Mouse (Mus musculus) urinary bladder, postnatal 4 days (tissue): ENCODE measurements at regions not wholly inside any gene's neighbourhood (a gene's known extent, or its start where the extent isn't known, plus 50 kb on each side); places are given as distances from the start of the nearest gene placed in this dataset.

ENCODE experiments used
- DNase-seq, 2 experiments: peaks; one replicate each; pipeline ENCODE4 v3.0.0; 2021 to 2022; ENCODE audit warnings: low spot score in 2 of 2

- DNase-seq, result no peak
Observed at GRCm38 (mm10) chr14:120102010-120102748, 59.9 kb upstream of the Oxgr1 start.

GRCm38 (mm10) chr14:120102749-120103142 is 60.5 kb upstream of the Oxgr1 start:
- DNase-seq, result no peak

GRCm38 (mm10) chr14:120109846-120110245 is 67.6 kb upstream of the Oxgr1 start:
- no peak for DNase-seq

- no peak for DNase-seq
Observed at GRCm38 (mm10) chr14:120113316-120113715, 71.1 kb upstream of the Oxgr1 start.

GRCm38 (mm10) chr14:120118582-120118981 is 76.3 kb upstream of the Oxgr1 start:
- no peak for DNase-seq

GRCm38 (mm10) chr14:120119094-120119501 is 76.9 kb upstream of the Oxgr1 start:
- no peak for DNase-seq

GRCm38 (mm10) chr14:120119506-120119905 is 77.3 kb upstream of the Oxgr1 start:
- no peak for DNase-seq

GRCm38 (mm10) chr14:120120261-120120660 is 78.0 kb upstream of the Oxgr1 start:
- no peak for DNase-seq

GRCm38 (mm10) chr14:120125315-120125714 is 83.1 kb upstream of the Oxgr1 start:
- no peak for DNase-seq

GRCm38 (mm10) chr14:120127481-120127880 is 85.2 kb upstream of the Oxgr1 start:
- no peak for DNase-seq

- no peak for DNase-seq
Observed at GRCm38 (mm10) chr14:120134346-120135008, 92.2 kb upstream of the Oxgr1 start.

GRCm38 (mm10) chr14:120135198-120135597 is 93.0 kb upstream of the Oxgr1 start:
- no peak for DNase-seq

- no peak for DNase-seq
Observed at GRCm38 (mm10) chr14:120136736-120137135, 94.5 kb upstream of the Oxgr1 start.

- peak; percentile 90 to 96 for DNase-seq
Observed at GRCm38 (mm10) chr14:120137680-120138136, 95.5 kb upstream of the Oxgr1 start.

- no peak for DNase-seq
Observed at GRCm38 (mm10) chr14:120138546-120138945, 96.3 kb upstream of the Oxgr1 start.

GRCm38 (mm10) chr14:120139256-120139655 is 97.0 kb upstream of the Oxgr1 start:
- no peak for DNase-seq

GRCm38 (mm10) chr14:120139671-120140071 is 97.4 kb upstream of the Oxgr1 start:
- peak in 1 of 2 experiments; percentile 55 for DNase-seq

GRCm38 (mm10) chr14:120140211-120140610 is 98.0 kb upstream of the Oxgr1 start:
- DNase-seq, result peak in 1 of 2 experiments; percentile 55

GRCm38 (mm10) chr14:120140791-120141747 is 98.8 kb upstream of the Oxgr1 start:
- peak in 1 of 2 experiments; percentile 54 for DNase-seq

GRCm38 (mm10) chr14:120142281-120142680 is 100.0 kb upstream of the Oxgr1 start:
- DNase-seq, result peak in 1 of 2 experiments; percentile 39

- no peak for DNase-seq
Observed at GRCm38 (mm10) chr14:120144451-120144850, 102.2 kb upstream of the Oxgr1 start.

- no peak for DNase-seq
Observed at GRCm38 (mm10) chr14:120146312-120146711, 104.1 kb upstream of the Oxgr1 start.
